Mouse (Mus musculus) Patski (cell line): ENCODE measurements around the gene Podnl1. TPM values are rescaled to one million over a fixed set of nuclear protein-coding genes. Genes with fewer than 3 reads are reported as not detected.

ENCODE experiments used
- ATAC-seq: fragments of 100-300 bp; one replicate; pipeline ENCODE4 v1.8.0; 2021
- CTCF ChIA-PET: fragments of 350-600 bp; sonication (Branson Sonifier 250); formaldehyde crosslinking; loops from one replicate; lab custom pipeline; 2022; ENCODE audit warnings: inconsistent platforms; lab: Charles Lee
- POLR2A ChIA-PET: fragments of 350-600 bp; sonication (Branson Sonifier 250); formaldehyde crosslinking; loops from one replicate; lab custom pipeline; 2022; ENCODE audit warnings: antibody characterized with exemption, inconsistent platforms; lab: Charles Lee
- DNase-seq: peaks from one replicate; pipeline ENCODE4 v3.0.0-alpha.2; 2011; ENCODE audit warnings: low read depth, low spot score
- H3K27me3 ChIP-seq: fragments of 371-371 bp; one replicate; pipeline ENCODE4 v1.5.1; 2021
- CTCF ChIP-seq: fragments of 100-300 bp; IDR thresholded peaks from one replicate; pipeline ENCODE4 v1.5.1; 2021
- in situ Hi-C: fragments of 300-500 bp; cut with MboI; formaldehyde crosslinking; loops from 3 replicates; pipeline ENCODE4 v1.11.1; 2018; ENCODE audit warnings: low pct_unique_long_range_greater_than_20kb, mixed read lengths
- polyA plus RNA-seq: library from polyadenylated mRNA; unstranded; gene quantifications from one replicate; pipeline ENCODE4 v1.2.3, GENCODE M21; 2021

Gene Podnl1
- polyA plus RNA-seq, 1 experiment from 2014 or later = 4.9 TPM

DNA sequence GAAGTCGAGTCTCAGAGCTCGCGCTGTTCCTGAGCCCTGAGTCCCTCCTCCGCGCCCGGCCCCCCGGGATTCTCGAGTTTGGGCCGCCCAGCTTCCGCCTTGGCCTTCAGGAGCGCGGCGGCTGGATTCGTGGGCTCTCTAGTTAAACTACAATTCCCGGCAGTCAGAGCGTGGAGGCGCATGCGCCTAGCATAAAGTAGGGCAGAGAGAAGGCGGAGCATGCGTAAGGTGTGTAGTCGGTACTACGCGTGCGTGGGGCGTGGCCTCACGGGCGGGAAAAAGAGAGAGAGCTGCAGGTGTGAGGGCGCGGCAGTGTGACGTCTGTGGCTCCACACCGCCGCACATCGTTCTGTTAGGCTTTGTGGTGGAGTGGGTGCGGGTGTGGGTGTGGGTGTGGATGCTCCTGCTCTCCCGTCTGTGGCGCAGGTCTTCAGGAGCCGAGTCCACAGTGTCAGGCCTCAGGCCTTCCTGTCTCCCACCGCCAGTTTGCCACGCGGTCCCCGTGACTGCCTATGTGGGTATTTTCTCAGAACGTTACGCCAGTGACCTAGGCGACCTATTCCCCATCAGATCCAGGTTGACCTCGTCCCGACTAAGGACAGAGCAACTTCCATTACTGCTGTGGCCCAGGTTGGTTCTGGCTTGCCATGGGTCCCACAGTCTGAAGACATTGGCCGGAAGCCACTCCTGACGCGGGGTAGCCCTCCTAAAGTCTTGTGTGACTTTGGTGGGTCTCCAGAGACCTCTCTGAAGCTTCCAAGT lies 22.2 kb downstream of the Podnl1 start, which contains the start of the genes Cc2d1a and 4930432K21Rik:
Cc2d1a (minus strand) TSS at position 168 of the 762 bp plus-strand sequence.
4930432K21Rik (plus strand) TSS at position 257 of the 762 bp plus-strand sequence.
- in situ Hi-C loops = no loop called here
- ChIA-PET CTCF (interaction anchor here (1.0 kb wide), 1 partner anchor 10 kb away, joined by 3 read pairs; no protein-coding TSS in a partner anchor), POLR2A (interaction anchor here (0.6 kb wide), 1 partner anchor 38 kb away, joined by 4 read pairs; no protein-coding TSS in a partner anchor)
- no peak for TF ChIP-seq CTCF
- ATAC-seq (peak; percentile 78), DNase-seq (peak; percentile 75)
- no peaks in the 10 kb centered on the region for H3K27me3 ChIP-seq

DNA sequence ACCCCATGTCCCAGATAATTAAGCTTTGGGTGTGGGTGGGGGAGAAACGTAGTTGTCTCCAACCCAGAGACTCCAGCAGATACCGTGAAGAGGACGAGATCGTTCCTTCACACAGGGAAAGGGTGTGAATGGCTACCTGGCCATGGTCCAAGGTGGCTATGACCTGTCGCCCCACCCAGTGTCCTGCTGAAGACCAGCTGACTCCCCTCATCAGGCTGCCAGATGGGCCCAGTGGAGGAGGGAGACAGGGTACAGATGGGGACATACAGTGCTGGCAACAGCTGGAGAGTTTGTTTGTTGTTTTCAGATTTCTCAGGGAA lies 22.7 kb downstream of the Podnl1 start:
- TF ChIP-seq CTCF = no peak
- ChIA-PET POLR2A (interaction anchor here (0.6 kb wide), 1 partner anchor 510 kb away, joined by 8 read pairs; no protein-coding TSS in a partner anchor), CTCF (no interaction called here)
- in situ Hi-C loops = no loop called here
- no peaks in the 10 kb centered on the region for H3K27me3 ChIP-seq
- ATAC-seq (no peak), DNase-seq (no peak)

DNA sequence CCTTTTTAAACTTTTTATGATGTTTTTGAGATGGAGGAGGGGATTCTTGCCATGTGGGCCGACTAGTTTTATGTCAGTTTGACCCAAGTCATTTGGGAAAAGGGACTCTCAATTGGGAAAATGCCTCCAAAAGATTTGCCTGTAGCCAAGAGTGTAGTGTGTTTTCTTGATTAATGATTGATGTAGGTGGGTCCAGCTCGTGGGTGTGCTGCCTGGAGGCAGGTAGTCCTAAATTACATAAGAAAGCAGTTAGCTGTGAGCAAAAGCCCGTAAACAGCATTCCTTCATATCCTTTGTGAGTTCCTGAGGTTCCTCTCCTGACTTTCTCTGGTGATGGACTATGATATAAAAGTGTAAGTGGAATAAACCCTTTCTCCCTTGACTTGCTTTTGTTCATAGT lies 23.4 kb downstream of the Podnl1 start:
- no peaks in the 10 kb centered on the region for H3K27me3 ChIP-seq
- DNase-seq (no peak), ATAC-seq (no peak)
- CTCF ChIA-PET = no interaction called here
- POLR2A ChIA-PET = interaction anchor here (0.6 to 0.7 kb wide), 2 partner anchors 114 to 509 kb away, joined by 3 to 8 read pairs; no protein-coding TSS in a partner anchor
- in situ Hi-C loops = no loop called here
- no peak for TF ChIP-seq CTCF

DNA sequence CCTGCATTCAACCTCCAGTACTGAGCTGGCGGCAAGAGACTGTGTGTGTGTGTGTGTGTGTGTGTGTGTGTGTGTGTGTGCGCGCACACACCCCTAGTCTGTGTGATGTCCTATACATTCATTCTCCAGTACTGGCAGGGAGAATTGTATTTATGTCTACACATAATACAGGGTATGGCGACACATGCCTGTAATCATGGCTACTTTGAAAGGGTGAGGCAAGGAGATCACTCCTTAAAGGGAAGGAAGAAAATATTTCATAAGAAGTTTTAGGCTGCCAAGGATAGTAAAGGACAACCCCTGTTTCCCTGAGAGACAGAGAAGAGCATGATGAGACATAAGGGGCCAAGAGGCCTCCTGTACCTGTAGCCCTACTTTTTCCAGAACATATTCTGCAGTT lies 31.8 kb downstream of the Podnl1 start:
- TF ChIP-seq CTCF = no peak
- DNase-seq = no peak
- in situ Hi-C loops = no loop called here
- H3K27me3 ChIP-seq = no peaks in the 10 kb centered on the region
- CTCF ChIA-PET = interaction anchor here (1.4 to 5.0 kb wide), 3 partner anchors 9 to 118 kb away, joined by 3 to 16 read pairs (median 5); partner anchors contain the start of gene Cc2d1a
- ATAC-seq = no peak
- POLR2A ChIA-PET = no interaction called here

DNA sequence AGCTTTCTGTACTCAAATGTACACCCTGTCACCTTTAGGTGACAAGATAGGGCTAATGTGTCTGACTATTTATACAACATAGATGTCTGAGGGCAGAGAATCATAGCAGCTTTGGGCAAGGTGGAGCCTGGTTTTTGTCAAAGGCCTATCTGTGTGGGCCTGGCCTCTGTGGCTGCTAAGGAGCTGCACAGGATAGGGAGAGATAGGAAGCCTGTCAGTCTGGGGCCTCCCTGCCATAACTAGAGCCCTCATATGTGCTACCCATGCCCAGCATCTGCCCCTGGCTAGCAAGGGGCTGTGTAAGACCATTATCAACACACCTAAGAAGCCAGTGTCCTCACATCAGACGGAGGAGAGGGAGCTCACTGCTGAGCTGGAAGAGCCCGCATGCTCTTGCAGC lies 41.9 kb downstream of the Podnl1 start:
- ATAC-seq = no peak
- CTCF ChIA-PET = interaction anchor here (0.9 to 3.9 kb wide), 3 partner anchors 8 to 64 kb away, joined by 3 to 16 read pairs (median 3); no protein-coding TSS in a partner anchor
- no peak for TF ChIP-seq CTCF

DNA sequence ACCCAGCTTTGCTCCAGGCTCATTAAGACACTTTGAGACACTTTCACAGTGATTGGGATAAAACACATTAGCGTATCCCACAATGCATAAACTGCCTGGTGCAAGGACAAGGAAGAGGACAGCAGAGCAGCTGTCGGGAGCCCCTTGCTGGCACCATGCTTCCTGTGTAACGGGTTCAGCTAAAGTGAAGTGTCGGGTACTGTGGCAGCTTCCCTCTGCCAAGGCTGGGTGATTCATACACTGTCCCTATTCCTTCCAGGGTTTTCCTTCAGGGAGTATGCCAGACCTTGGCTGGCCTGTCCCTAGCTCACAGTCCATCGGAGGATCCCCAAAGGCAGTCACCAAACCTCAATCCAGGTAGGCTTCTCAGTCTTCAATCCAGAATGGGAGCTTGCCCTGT lies 44.3 kb downstream of the Podnl1 start:
- ChIA-PET CTCF (interaction anchor here (1.4 kb wide), 1 partner anchor 160 kb away, joined by 4 read pairs; no protein-coding TSS in a partner anchor), POLR2A (interaction anchor here (0.6 kb wide), 1 partner anchor 426 kb away, joined by 4 read pairs; no protein-coding TSS in a partner anchor)
- no peak for TF ChIP-seq CTCF
- in situ Hi-C loops = loop anchor here (5.0 to 10.0 kb wide), 2 partner anchors 133 to 165 kb away; partner anchors contain the start of gene 1700067K01Rik
- DNase-seq (no peak), ATAC-seq (no peak)
- no peaks in the 10 kb centered on the region for H3K27me3 ChIP-seq

More for the DNA sequence above, 41.9 kb downstream of the Podnl1 start:
- no peak for DNase-seq
- POLR2A ChIA-PET = no interaction called here
- no peaks in the 10 kb centered on the region for H3K27me3 ChIP-seq
- in situ Hi-C loops = no loop called here

DNA sequence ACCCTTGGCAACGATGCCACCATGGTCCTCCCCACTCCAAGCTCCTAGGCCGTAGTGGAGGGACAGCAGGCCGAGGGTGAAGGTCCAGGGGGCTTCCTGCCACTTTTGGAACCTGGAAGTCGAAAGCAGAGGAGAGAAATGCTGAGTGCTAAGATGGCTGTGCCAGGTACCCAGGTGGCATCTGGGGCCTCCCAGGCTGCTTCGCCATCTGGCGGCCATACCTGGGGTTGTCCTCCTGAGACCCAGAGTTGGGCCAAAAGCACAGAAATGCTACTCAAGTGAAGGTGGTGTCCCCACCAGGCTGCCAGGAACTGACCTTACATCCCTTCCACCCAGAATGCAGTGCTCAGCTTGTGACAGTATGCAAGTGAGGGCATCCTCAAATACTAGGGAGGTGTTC lies 48.1 kb downstream of the Podnl1 start:
- CTCF ChIA-PET = interaction anchor here (0.9 to 2.0 kb wide), 7 partner anchors 9 to 135 kb away, joined by 3 to 6 read pairs (median 3); no protein-coding TSS in a partner anchor

DNA sequence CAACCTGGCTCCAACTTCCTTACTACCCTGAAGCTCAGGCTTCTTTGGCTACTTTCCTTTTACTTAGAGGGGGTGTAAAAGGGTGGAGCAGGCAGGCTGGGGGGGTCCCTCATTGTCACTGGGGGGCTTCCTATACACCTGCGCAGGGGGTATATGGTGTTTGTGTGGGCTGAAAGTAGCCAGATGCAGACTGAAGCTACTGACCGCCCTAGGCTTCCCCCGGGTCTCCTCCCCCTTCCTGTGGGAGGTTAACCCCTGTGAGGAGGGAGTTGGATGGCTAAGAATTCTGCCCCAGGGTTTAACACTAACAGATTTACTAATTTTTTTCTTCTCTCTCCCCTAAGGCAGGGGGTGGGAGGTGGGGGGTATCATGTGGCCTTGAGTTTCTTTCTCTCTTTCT lies 50.8 kb downstream of the Podnl1 start:
- in situ Hi-C loops = loop anchor here (10.0 kb wide), 1 partner anchor 172 kb away; the partner anchor contains the start of gene 1700067K01Rik
- ChIA-PET CTCF (interaction anchor here (0.8 to 1.5 kb wide), 2 partner anchors 9 kb away, joined by 3 read pairs; no protein-coding TSS in a partner anchor), POLR2A (interaction anchor here (0.6 to 0.8 kb wide), 2 partner anchors 90 to 167 kb away, joined by 3 to 6 read pairs; no protein-coding TSS in a partner anchor)
- TF ChIP-seq CTCF = no peak
- no peak for ATAC-seq
- H3K27me3 ChIP-seq = no peaks in the 10 kb centered on the region
- DNase-seq = no peak

More for the DNA sequence above, 48.1 kb downstream of the Podnl1 start:
- TF ChIP-seq CTCF = peak; percentile 85
- in situ Hi-C loops = loop anchor here (5.0 to 10.0 kb wide), 2 partner anchors 137 to 169 kb away; partner anchors contain the start of gene 1700067K01Rik
- POLR2A ChIA-PET = interaction anchor here (0.5 to 1.5 kb wide), 3 partner anchors 9 to 43 kb away, joined by 3 read pairs; no protein-coding TSS in a partner anchor
- H3K27me3 ChIP-seq = no peaks in the 10 kb centered on the region
- ATAC-seq = no peak
- no peak for DNase-seq

DNA sequence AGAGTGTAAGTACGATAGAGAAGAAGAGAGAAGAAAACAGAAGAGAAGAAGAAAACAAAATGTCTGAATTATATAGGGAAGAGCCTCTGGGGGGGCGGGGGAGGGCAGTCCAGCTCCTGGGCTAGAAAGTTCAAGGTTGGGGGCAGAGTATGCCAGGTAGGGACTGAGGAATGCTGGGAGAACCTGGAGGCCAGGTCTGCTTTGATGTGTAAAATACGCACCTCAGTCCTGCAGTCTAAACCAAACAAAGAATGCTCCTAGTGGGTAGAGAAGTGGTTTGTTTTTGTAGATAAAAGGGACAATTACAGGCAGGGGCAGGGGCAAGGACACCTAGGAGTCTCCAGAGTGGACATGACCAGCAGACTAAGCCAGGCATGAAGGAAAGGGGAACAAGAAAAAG lies 51.6 kb downstream of the Podnl1 start:
- in situ Hi-C loops = loop anchor here (10.0 kb wide), 1 partner anchor 173 kb away; the partner anchor contains the start of gene 1700067K01Rik
- ChIA-PET POLR2A (interaction anchor here (0.6 to 0.8 kb wide), 2 partner anchors 89 to 167 kb away, joined by 3 to 6 read pairs; no protein-coding TSS in a partner anchor), CTCF (no interaction called here)
- TF ChIP-seq CTCF = no peak
- ATAC-seq = no peak
- H3K27me3 ChIP-seq = no peaks in the 10 kb centered on the region
- DNase-seq = no peak

DNA sequence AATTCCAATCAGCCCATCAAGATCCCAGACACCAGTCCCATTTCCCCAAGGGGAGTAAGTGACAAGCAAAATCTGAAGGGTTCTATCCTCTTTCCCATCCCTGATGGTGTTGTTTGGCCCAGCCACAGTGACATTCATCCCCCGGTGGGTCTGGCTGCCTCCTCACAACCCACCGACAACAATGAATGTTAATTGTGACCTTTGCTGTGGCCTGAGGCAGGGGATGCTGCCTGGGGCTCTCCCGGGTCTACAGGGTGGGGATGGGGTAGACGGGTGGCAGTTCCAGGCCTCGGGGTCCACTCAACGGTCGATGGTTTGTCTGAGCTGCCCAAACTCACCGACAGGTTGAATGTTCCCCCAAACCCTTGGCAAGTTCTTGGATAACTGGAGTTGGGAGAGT lies 52.8 kb downstream of the Podnl1 start:
- ATAC-seq = no peak
- POLR2A ChIA-PET = no interaction called here
- DNase-seq = no peak
- in situ Hi-C loops = loop anchor here (10.0 kb wide), 1 partner anchor 174 kb away; the partner anchor contains the start of gene 1700067K01Rik
- CTCF ChIA-PET = no interaction called here
- no peak for TF ChIP-seq CTCF
- no peaks in the 10 kb centered on the region for H3K27me3 ChIP-seq
